Mouse (Mus musculus) forebrain, embryonic 11.5 days (tissue): Measurements from ENCODE around the gene Cebpg. TPM values are rescaled to one million over a fixed set of nuclear protein-coding genes. Genes with fewer than 3 reads are reported as not detected.
A peak's percentile ranks its signal among the peaks of the same experiment; 100 is the strongest.

Source experiments
- ATAC-seq: fragments of 200-750 bp; cut with Nextera tagmentation; replicated peaks from 2 replicates; pipeline ENCODE4 v1.8.0; 2017; ENCODE audit warnings: moderate TSS enrichment; ENCODE audit not compliant: low FRiP score
- DNase-seq: peaks from one replicate; pipeline ENCODE4 v3.0.0-alpha.2; 2017; ENCODE audit warnings: low spot score
- H3K27ac ChIP-seq: fragments of 300-500 bp; sonication (generic); 2 replicates; pipeline ENCODE4 v1.5.1; 2014; ENCODE audit warnings: low read depth, low read length
- H3K27me3 ChIP-seq: fragments of 300-500 bp; sonication (generic); 2 replicates; pipeline ENCODE4 v1.6.1; 2014; ENCODE audit warnings: mild to moderate bottlenecking, low read length, mixed read lengths; ENCODE audit not compliant: control insufficient read depth, insufficient read depth
- H3K36me3 ChIP-seq: fragments of 300-500 bp; sonication (generic); 2 replicates; pipeline ENCODE4 v1.6.1; 2014; ENCODE audit warnings: mild to moderate bottlenecking, low read length, moderate library complexity, mixed read lengths; ENCODE audit not compliant: control insufficient read depth, insufficient read depth
- H3K4me1 ChIP-seq: fragments of 300-500 bp; sonication (generic); replicated peaks from 2 replicates; pipeline ENCODE4 v1.6.1; 2014; ENCODE audit warnings: low read length, mixed read lengths; ENCODE audit not compliant: control insufficient read depth, insufficient read depth
- H3K4me2 ChIP-seq: fragments of 300-500 bp; sonication (generic); 2 replicates; pipeline ENCODE4 v1.6.1; 2014; ENCODE audit warnings: low read depth, mild to moderate bottlenecking, low read length, moderate library complexity, mixed read lengths; ENCODE audit not compliant: severe bottlenecking
- H3K4me3 ChIP-seq: fragments of 300-500 bp; sonication (generic); 2 replicates; pipeline ENCODE4 v1.5.1; 2014; ENCODE audit warnings: low read depth, low read length
- H3K9ac ChIP-seq: fragments of 300-500 bp; sonication (generic); 2 replicates; pipeline ENCODE4 v1.6.1; 2014; ENCODE audit warnings: low read length
- H3K9me3 ChIP-seq: fragments of 300-500 bp; sonication (generic); 2 replicates; pipeline ENCODE4 v1.6.1; 2016; ENCODE audit warnings: low read length, mixed read lengths; ENCODE audit not compliant: control insufficient read depth
- WGBS: fragments of 180-500 bp; shearing (Covaris S2); extraction: QIAGEN DNeasy Blood & Tissue Kit; methylation state at CpG from one replicate; pipeline ENCODE4 v1.1.7; 2014; 5-methylcytosine and 5-hydroxymethylcytosine counted together
- polyA plus RNA-seq: library from polyadenylated mRNA; unstranded; fragments of >200 nt; fragmentation: Nextera tagmentation; extraction: Ambion mirVana; gene quantifications from 2 replicates; pipeline ENCODE4 v1.2.1, GENCODE M21; 2014

Gene Cebpg
- polyA plus RNA-seq, 1 experiment from 2014 or later = 47.5 TPM

GRCm38 (mm10) chr7:35035141-35035553 lies 21.2 kb downstream of the Cebpg start:
- no peak for DNase-seq
- 69% methylated on average over 6 of the region's 6 CpGs for WGBS
- Histone ChIP-seq H3K27ac (no peak overlapping the region), H3K36me3 (no peaks in the 10 kb centered on the region; the same call in 1 of the 2 replicates), H3K9ac (no peak overlapping the region), H3K4me3 (no peak overlapping the region), H3K4me1 (no peaks in the 10 kb centered on the region), H3K27me3 (no peaks in the 10 kb centered on the region), H3K9me3 (no peaks in the 10 kb centered on the region), H3K4me2 (no peak overlapping the region)
- no peak for ATAC-seq

GRCm38 (mm10) chr7:35030567-35030966 lies 25.8 kb downstream of the Cebpg start:
- no peaks in the 10 kb centered on the region for H3K4me1 ChIP-seq
- H3K9me3 ChIP-seq = no peaks in the 10 kb centered on the region
- H3K27ac ChIP-seq = no peak overlapping the region
- no peak for DNase-seq
- no peak for ATAC-seq
- H3K4me3 ChIP-seq = no peak overlapping the region
- no peaks in the 10 kb centered on the region; the same call in 1 of the 2 replicates for H3K36me3 ChIP-seq
- 76% methylated on average over 6 of the region's 6 CpGs for WGBS
- no peak overlapping the region for H3K4me2 ChIP-seq
- no peaks in the 10 kb centered on the region for H3K27me3 ChIP-seq
- H3K9ac ChIP-seq = no peak overlapping the region

GRCm38 (mm10) chr7:35029648-35030047 lies 26.7 kb downstream of the Cebpg start:
- Histone ChIP-seq H3K9ac (no peak overlapping the region), H3K27me3 (no peaks in the 10 kb centered on the region), H3K9me3 (no peaks in the 10 kb centered on the region), H3K4me1 (no peaks in the 10 kb centered on the region), H3K4me3 (no peak overlapping the region), H3K4me2 (no peak overlapping the region), H3K27ac (no peak overlapping the region), H3K36me3 (no peaks in the 10 kb centered on the region; the same call in 1 of the 2 replicates)
- no peak for ATAC-seq
- DNase-seq = no peak
- 92% methylated on average over 3 of the region's 3 CpGs for WGBS

GRCm38 (mm10) chr7:35029228-35029627 lies 27.1 kb downstream of the Cebpg start:
- no peaks in the 10 kb centered on the region for H3K4me1 ChIP-seq
- H3K4me2 ChIP-seq = no peak overlapping the region
- no peak for ATAC-seq
- no peak overlapping the region for H3K27ac ChIP-seq
- DNase-seq = no peak
- no peak overlapping the region for H3K4me3 ChIP-seq
- 86% methylated on average over 5 of the region's 5 CpGs for WGBS
- H3K9me3 ChIP-seq = no peaks in the 10 kb centered on the region
- H3K9ac ChIP-seq = no peak overlapping the region
- no peaks in the 10 kb centered on the region; the same call in 1 of the 2 replicates for H3K36me3 ChIP-seq
- H3K27me3 ChIP-seq = no peaks in the 10 kb centered on the region

- Histone ChIP-seq H3K9ac (no peak overlapping the region), H3K4me2 (no peak overlapping the region), H3K4me1 (no peaks in the 10 kb centered on the region), H3K4me3 (no peak overlapping the region), H3K9me3 (no peaks in the 10 kb centered on the region), H3K27ac (no peak overlapping the region), H3K27me3 (no peaks in the 10 kb centered on the region), H3K36me3 (no peaks in the 10 kb centered on the region; the same call in 1 of the 2 replicates)
- WGBS = 94% methylated on average over 16 of the region's 16 CpGs
- ATAC-seq (no peak), DNase-seq (no peak)
Measured at GRCm38 (mm10) chr7:35028559-35028958, 27.8 kb downstream of the Cebpg start.

- Histone ChIP-seq H3K4me1 (no peaks in the 10 kb centered on the region), H3K4me3 (no peak overlapping the region), H3K9ac (no peak overlapping the region), H3K4me2 (no peak overlapping the region), H3K36me3 (no peaks in the 10 kb centered on the region; the same call in 1 of the 2 replicates), H3K27me3 (no peaks in the 10 kb centered on the region), H3K9me3 (no peaks in the 10 kb centered on the region), H3K27ac (no peak overlapping the region)
- DNase-seq (no peak), ATAC-seq (no peak)
- 86% methylated on average over 9 of the region's 9 CpGs for WGBS
Measured at GRCm38 (mm10) chr7:35027801-35028420, 28.5 kb downstream of the Cebpg start.

- whole genome bisulfite sequencing = 62% methylated on average over 3 of the region's 3 CpGs
- Histone ChIP-seq H3K4me1 (no peaks in the 10 kb centered on the region), H3K27me3 (no peaks in the 10 kb centered on the region), H3K36me3 (no peaks in the 10 kb centered on the region; the same call in 1 of the 2 replicates), H3K4me2 (no peak overlapping the region), H3K9ac (no peak overlapping the region), H3K27ac (no peak overlapping the region), H3K9me3 (no peaks in the 10 kb centered on the region), H3K4me3 (no peak overlapping the region)
- peak; percentile 65 for DNase-seq
- no peak for ATAC-seq
Measured at GRCm38 (mm10) chr7:35026838-35027291, 29.5 kb downstream of the Cebpg start.

- no peak overlapping the region for H3K9ac ChIP-seq
- no peaks in the 10 kb centered on the region for H3K27me3 ChIP-seq
- H3K27ac ChIP-seq = no peak overlapping the region
- 86% methylated on average over 4 of the region's 4 CpGs for WGBS
- H3K4me3 ChIP-seq = no peak overlapping the region
- no peaks in the 10 kb centered on the region for H3K9me3 ChIP-seq
- ATAC-seq = no peak; the same call in 1 of the 2 replicates
- DNase-seq = no peak
- no peak overlapping the region for H3K4me2 ChIP-seq
- no peaks in the 10 kb centered on the region for H3K36me3 ChIP-seq
- no peaks in the 10 kb centered on the region for H3K4me1 ChIP-seq
Measured at GRCm38 (mm10) chr7:35026276-35026630, 30.1 kb downstream of the Cebpg start.
